Mouse (Mus musculus) brain, embryonic 14.5 days (tissue): ENCODE data around the gene Glce.

Experiments
- CTCF ChIP-seq: fragments of 200-500 bp; IDR thresholded peaks from 2 replicates; pipeline ENCODE4 v1.5.1; 2012; ENCODE audit warnings: inconsistent platforms, mild to moderate bottlenecking, moderate library complexity, borderline replicate concordance; ENCODE audit not compliant: insufficient read depth, insufficient read length; ENCODE audit errors: extremely low read depth
- POLR2A ChIP-seq: fragments of 200-500 bp; IDR thresholded peaks from 2 replicates; pipeline ENCODE4 v1.6.1; 2012; ENCODE audit warnings: mild to moderate bottlenecking, inconsistent platforms, borderline replicate concordance; ENCODE audit not compliant: poor library complexity, insufficient read depth, insufficient read length, severe bottlenecking; ENCODE audit errors: extremely low read depth

GRCm38 (mm10) chr9:62059941-62060340 lies 62.5 kb downstream of the Glce start:
- TF ChIP-seq POLR2A (no peak), CTCF (no peak)
